Mouse (Mus musculus) left cerebral cortex, postnatal 14 days (tissue): ENCODE results near the gene Hemgn. TPM values are rescaled to one million over a fixed set of nuclear protein-coding genes. Genes with fewer than 3 reads are reported as not detected.

ENCODE experiments used
- total RNA-seq, 2 experiments: library from RNA; stranded (reverse); gene quantifications; 2 replicates each; pipeline ENCODE4 v1.2.3; 2021

Hemgn gene
- total RNA-seq, 2 experiments from 2014 or later: not detected

Other genes starting within 250 kb of the Hemgn start
- 10 to 100 TPM; 11.5 to 11.8 TPM for gene Xpa, start 217.2 kb downstream of the Hemgn start, total RNA-seq
- not detected for gene Foxe1, start 69.9 kb downstream of the Hemgn start, total RNA-seq
- gene Trmo, start 24.1 kb downstream of the Hemgn start, total RNA-seq: 1 to 10 TPM; 3.2 to 3.7 TPM
- gene Anp32b, start 37.4 kb upstream of the Hemgn start, total RNA-seq: 10 to 100 TPM; 43.7 to 43.9 TPM
- gene Nans, start 75.7 kb upstream of the Hemgn start, total RNA-seq: 10 to 100 TPM; 20.8 to 24.5 TPM
- gene Trim14, start 122.6 kb upstream of the Hemgn start, total RNA-seq: 1 to 10 TPM in 1 of 2 experiments, under 1 TPM in 1; 0.47 to 1.5 TPM
- gene Coro2a, start 188.7 kb upstream of the Hemgn start, total RNA-seq: 10 to 100 TPM; 34.1 to 37.3 TPM
- 1 to 10 TPM; 2.7 to 2.9 TPM for gene Tbc1d2, start 236.7 kb upstream of the Hemgn start, total RNA-seq